Mouse (Mus musculus): ENCODE data around the gene Oard1. TPM values are rescaled to one million over a fixed set of nuclear protein-coding genes. Genes with fewer than 3 reads are reported as not detected.

Gene Oard1
- polyA plus RNA-seq, 1 experiment: 44.1 TPM

- TF ChIP-seq POLR2A (IDR thresholded peaks at IDR 0.05; ENCODE audit: borderline replicate concordance, control insufficient read depth, low read depth, low read length): no peak
- no peak for TF ChIP-seq CTCF (IDR thresholded peaks at IDR 0.05; ENCODE audit: control insufficient read depth, insufficient read depth, low read length)
- WGBS: 86% methylated on average over 8 of the region's 8 CpGs
- Histone ChIP-seq H3K4me1 (ENCODE audit: control insufficient read depth, insufficient read depth, low read length) (no peaks in the 10 kb centered on the region), H3K27ac (ENCODE audit: control insufficient read depth, insufficient read depth, low read depth, low read length, poor library complexity) (no peak overlapping the region), H3K4me3 (replicated peaks; ENCODE audit: control insufficient read depth, low read depth, low read length) (no peak overlapping the region)
Measured at GRCm38 (mm10) chr17:48372987-48373386, 36.8 kb upstream of the Oard1 start.

- Histone ChIP-seq H3K4me1 (ENCODE audit: control insufficient read depth, insufficient read depth, low read length) (no peaks in the 10 kb centered on the region), H3K27ac (ENCODE audit: control insufficient read depth, insufficient read depth, low read depth, low read length, poor library complexity) (no peak overlapping the region), H3K4me3 (replicated peaks; ENCODE audit: control insufficient read depth, low read depth, low read length) (no peak overlapping the region)
- TF ChIP-seq POLR2A (IDR thresholded peaks at IDR 0.05; ENCODE audit: borderline replicate concordance, control insufficient read depth, low read depth, low read length) (no peak), CTCF (IDR thresholded peaks at IDR 0.05; ENCODE audit: control insufficient read depth, insufficient read depth, low read length) (no peak)
- 86% methylated on average over 1 of the region's 1 CpGs for WGBS
Measured at GRCm38 (mm10) chr17:48376102-48376501, 33.7 kb upstream of the Oard1 start.

GRCm38 (mm10) chr17:48379050-48379449 lies 30.8 kb upstream of the Oard1 start:
- TF ChIP-seq POLR2A (IDR thresholded peaks at IDR 0.05; ENCODE audit: borderline replicate concordance, control insufficient read depth, low read depth, low read length) (no peak), CTCF (IDR thresholded peaks at IDR 0.05; ENCODE audit: control insufficient read depth, insufficient read depth, low read length) (no peak)
- H3K4me1 ChIP-seq (ENCODE audit: control insufficient read depth, insufficient read depth, low read length): no peaks in the 10 kb centered on the region

GRCm38 (mm10) chr17:48385786-48386461 lies 23.9 kb upstream of the Oard1 start:
- WGBS: 9% methylated on average over 2 of the region's 2 CpGs
- TF ChIP-seq CTCF (IDR thresholded peaks at IDR 0.05; ENCODE audit: control insufficient read depth, insufficient read depth, low read length) (no peak), POLR2A (IDR thresholded peaks at IDR 0.05; ENCODE audit: borderline replicate concordance, control insufficient read depth, low read depth, low read length) (no peak)
- Histone ChIP-seq H3K4me1 (ENCODE audit: control insufficient read depth, insufficient read depth, low read length) (peaks cover 2% of the 10 kb centered on the region; the same call in 1 of the 2 replicates), H3K4me3 (replicated peaks; ENCODE audit: control insufficient read depth, low read depth, low read length) (no peak overlapping the region), H3K27ac (ENCODE audit: control insufficient read depth, insufficient read depth, low read depth, low read length, poor library complexity) (no peak overlapping the region)

More at GRCm38 (mm10) chr17:48379050-48379449, 30.8 kb upstream of the Oard1 start:
- H3K27ac ChIP-seq (ENCODE audit: control insufficient read depth, insufficient read depth, low read depth, low read length, poor library complexity): no peak overlapping the region
- no peak overlapping the region for H3K4me3 ChIP-seq (replicated peaks; ENCODE audit: control insufficient read depth, low read depth, low read length)

- TF ChIP-seq POLR2A (IDR thresholded peaks at IDR 0.05; ENCODE audit: borderline replicate concordance, control insufficient read depth, low read depth, low read length) (no peak), CTCF (IDR thresholded peaks at IDR 0.05; ENCODE audit: control insufficient read depth, insufficient read depth, low read length) (no peak)
- 78% methylated on average over 2 of the region's 2 CpGs for WGBS
- H3K4me3 ChIP-seq (replicated peaks; ENCODE audit: control insufficient read depth, low read depth, low read length): no peak overlapping the region
- H3K27ac ChIP-seq (ENCODE audit: control insufficient read depth, insufficient read depth, low read depth, low read length, poor library complexity): no peak overlapping the region
- H3K4me1 ChIP-seq (ENCODE audit: control insufficient read depth, insufficient read depth, low read length): peaks cover 2% of the 10 kb centered on the region; the same call in 1 of the 2 replicates
Measured at GRCm38 (mm10) chr17:48388666-48389065, 21.1 kb upstream of the Oard1 start.

- Histone ChIP-seq H3K27ac (ENCODE audit: control insufficient read depth, insufficient read depth, low read depth, low read length, poor library complexity) (no peak overlapping the region), H3K4me1 (ENCODE audit: control insufficient read depth, insufficient read depth, low read length) (peaks cover 2% of the 10 kb centered on the region; the same call in 1 of the 2 replicates), H3K4me3 (replicated peaks; ENCODE audit: control insufficient read depth, low read depth, low read length) (no peak overlapping the region)
- TF ChIP-seq POLR2A (IDR thresholded peaks at IDR 0.05; ENCODE audit: borderline replicate concordance, control insufficient read depth, low read depth, low read length) (no peak), CTCF (IDR thresholded peaks at IDR 0.05; ENCODE audit: control insufficient read depth, insufficient read depth, low read length) (no peak)
- 78% methylated on average over 5 of the region's 5 CpGs for WGBS
Measured at GRCm38 (mm10) chr17:48389442-48389841, 20.4 kb upstream of the Oard1 start.

GRCm38 (mm10) chr17:48391446-48391845 lies 18.4 kb upstream of the Oard1 start:
- H3K4me1 ChIP-seq (ENCODE audit: control insufficient read depth, insufficient read depth, low read length): no peaks in the 10 kb centered on the region
- no peak overlapping the region for H3K4me3 ChIP-seq (replicated peaks; ENCODE audit: control insufficient read depth, low read depth, low read length)
- no peak for TF ChIP-seq CTCF (IDR thresholded peaks at IDR 0.05; ENCODE audit: control insufficient read depth, insufficient read depth, low read length)
- no peak for TF ChIP-seq POLR2A (IDR thresholded peaks at IDR 0.05; ENCODE audit: borderline replicate concordance, control insufficient read depth, low read depth, low read length)
- WGBS: 90% methylated on average over 5 of the region's 5 CpGs
- no peak overlapping the region for H3K27ac ChIP-seq (ENCODE audit: control insufficient read depth, insufficient read depth, low read depth, low read length, poor library complexity)

GRCm38 (mm10) chr17:48392616-48393015 lies 17.2 kb upstream of the Oard1 start:
- WGBS: 96% methylated on average over 3 of the region's 3 CpGs
- no peak overlapping the region for H3K27ac ChIP-seq (ENCODE audit: control insufficient read depth, insufficient read depth, low read depth, low read length, poor library complexity)
- no peak overlapping the region for H3K4me3 ChIP-seq (replicated peaks; ENCODE audit: control insufficient read depth, low read depth, low read length)
- TF ChIP-seq CTCF (IDR thresholded peaks at IDR 0.05; ENCODE audit: control insufficient read depth, insufficient read depth, low read length): no peak
- TF ChIP-seq POLR2A (IDR thresholded peaks at IDR 0.05; ENCODE audit: borderline replicate concordance, control insufficient read depth, low read depth, low read length): no peak
- no peaks in the 10 kb centered on the region for H3K4me1 ChIP-seq (ENCODE audit: control insufficient read depth, insufficient read depth, low read length)

Data from bone marrow, adult 2 months (tissue).